Mouse (Mus musculus) heart, embryonic 13.5 days (tissue): ENCODE data around the gene Usp7. TPM values are rescaled to one million over a fixed set of nuclear protein-coding genes. Genes with fewer than 3 reads are reported as not detected.
"Not testable (repeated sequence)": the region's sequence is repeated elsewhere in the genome, so short reads cannot be mapped to it uniquely, and the experiment has no call there.

Source experiments
- ATAC-seq: fragments of 200-750 bp; cut with Nextera tagmentation; 2 replicates; pipeline ENCODE4 v1.8.0; 2017; ENCODE audit warnings: moderate TSS enrichment; ENCODE audit not compliant: insufficient number of reproducible peaks, low FRiP score, low TSS enrichment; ENCODE audit errors: extremely low read depth
- H3K27ac ChIP-seq: fragments of 300-500 bp; sonication (generic); replicated peaks from 2 replicates; pipeline ENCODE4 v1.5.1; 2015; ENCODE audit warnings: moderate library complexity, mild to moderate bottlenecking, inconsistent platforms
- H3K27me3 ChIP-seq: fragments of 300-500 bp; sonication (generic); replicated peaks from 2 replicates; pipeline ENCODE4 v1.6.1; 2015; ENCODE audit warnings: mild to moderate bottlenecking, inconsistent platforms
- H3K36me3 ChIP-seq: fragments of 300-500 bp; sonication (generic); 2 replicates; pipeline ENCODE4 v1.6.1; 2015; ENCODE audit warnings: mild to moderate bottlenecking, inconsistent platforms
- H3K4me1 ChIP-seq: fragments of 300-500 bp; sonication (generic); 2 replicates; pipeline ENCODE4 v1.6.1; 2015; ENCODE audit warnings: inconsistent platforms
- H3K4me2 ChIP-seq: fragments of 300-500 bp; sonication (generic); 2 replicates; pipeline ENCODE4 v1.6.1; 2015; ENCODE audit warnings: inconsistent platforms, mild to moderate bottlenecking, moderate library complexity
- H3K4me3 ChIP-seq: fragments of 300-500 bp; sonication (generic); 2 replicates; pipeline ENCODE4 v1.5.1; 2015; ENCODE audit warnings: moderate library complexity, mild to moderate bottlenecking, inconsistent platforms
- H3K9ac ChIP-seq: fragments of 300-500 bp; sonication (generic); 2 replicates; pipeline ENCODE4 v1.6.1; 2015; ENCODE audit warnings: inconsistent platforms, mild to moderate bottlenecking, moderate library complexity
- H3K9me3 ChIP-seq: fragments of 300-500 bp; sonication (generic); 2 replicates; pipeline ENCODE4 v1.6.1; 2016; ENCODE audit warnings: inconsistent platforms
- WGBS: fragments of 180-500 bp; shearing (Covaris S2); methylation state at CpG from one replicate; pipeline ENCODE4 v1.1.7; 2015; ENCODE audit warnings: mixed read lengths; 5-methylcytosine and 5-hydroxymethylcytosine counted together
- polyA plus RNA-seq: library from polyadenylated mRNA; unstranded; fragments of >200 nt; fragmentation: Nextera tagmentation; extraction: Ambion mirVana; gene quantifications from 2 replicates; pipeline ENCODE4 v1.2.1, GENCODE M21; 2015

Gene Usp7
- polyA plus RNA-seq, 1 experiment from 2014 or later = 14.3 TPM

DNA sequence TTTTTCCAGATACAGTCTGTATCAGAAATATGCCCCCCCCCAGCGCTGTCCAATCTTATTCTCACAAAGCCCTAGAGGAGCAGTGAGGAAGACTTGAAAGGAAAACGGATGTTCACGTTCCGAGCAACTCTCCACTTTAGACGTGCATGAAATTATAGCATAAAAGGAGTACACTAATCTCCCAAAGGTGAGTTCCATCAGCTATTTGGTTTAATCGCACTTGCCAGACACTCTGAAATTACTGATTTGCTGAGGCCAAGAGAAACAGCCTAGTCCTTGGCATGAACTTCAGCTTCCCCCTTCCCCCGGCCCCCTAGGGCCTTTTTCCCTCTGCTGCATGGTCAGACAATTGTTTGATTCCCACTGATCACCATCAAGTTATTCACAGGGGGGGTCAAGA lies 55.4 kb downstream of the Usp7 start:
- no peaks in the 10 kb centered on the region for H3K36me3 ChIP-seq
- no peak overlapping the region for H3K27ac ChIP-seq
- ATAC-seq = no peak
- H3K4me2 ChIP-seq = peak overlapping the region; percentile 91
- 10% methylated on average over 7 of the region's 7 CpGs for WGBS
- peak overlapping the region; percentile 100 for H3K4me3 ChIP-seq
- peak overlapping the region; percentile 99 for H3K9ac ChIP-seq
- H3K4me1 ChIP-seq = peaks cover 50% of the 10 kb centered on the region
- no peaks in the 10 kb centered on the region for H3K9me3 ChIP-seq
- H3K27me3 ChIP-seq = no peaks in the 10 kb centered on the region

- Histone ChIP-seq H3K4me1 (peaks cover 58% of the 10 kb centered on the region), H3K36me3 (no peaks in the 10 kb centered on the region), H3K4me3 (peak overlapping the region; percentile 100), H3K27me3 (no peaks in the 10 kb centered on the region), H3K4me2 (peak overlapping the region; percentile 91), H3K27ac (no peak overlapping the region), H3K9ac (peak overlapping the region; percentile 99), H3K9me3 (no peaks in the 10 kb centered on the region)
- ATAC-seq = no peak
- 22% methylated on average over 8 of the region's 8 CpGs for WGBS
Observed at GRCm38 (mm10) chr16:8736032-8736431, 56.1 kb downstream of the Usp7 start.

- no peak overlapping the region for H3K27ac ChIP-seq
- H3K4me1 ChIP-seq = peaks cover 71% of the 10 kb centered on the region
- H3K36me3 ChIP-seq = no peaks in the 10 kb centered on the region
- 46% methylated on average over 4 of the region's 4 CpGs for WGBS
- no peaks in the 10 kb centered on the region for H3K9me3 ChIP-seq
- H3K9ac ChIP-seq = 0 out of 2 replicates have a peak overlapping the region, but pooled peaks have one; percentile 19
- no peak for ATAC-seq
- H3K27me3 ChIP-seq = no peaks in the 10 kb centered on the region
- H3K4me3 ChIP-seq = peak overlapping the region; percentile 14; the same call in 1 of the 2 replicates
- peak overlapping the region; percentile 91 for H3K4me2 ChIP-seq
Observed at GRCm38 (mm10) chr16:8734693-8735092, 57.4 kb downstream of the Usp7 start.

- H3K27me3 ChIP-seq = no peaks in the 10 kb centered on the region
- no peaks in the 10 kb centered on the region for H3K36me3 ChIP-seq
- H3K4me3 ChIP-seq = no peak overlapping the region
- H3K4me2 ChIP-seq = peak overlapping the region; percentile 91
- no peak overlapping the region for H3K9ac ChIP-seq
- H3K27ac ChIP-seq = no peak overlapping the region
- peaks cover 80% of the 10 kb centered on the region for H3K4me1 ChIP-seq
- no peaks in the 10 kb centered on the region for H3K9me3 ChIP-seq
- 88% methylated on average over 4 of the region's 4 CpGs for WGBS
- no peak for ATAC-seq
Observed at GRCm38 (mm10) chr16:8733624-8734023, 58.5 kb downstream of the Usp7 start.

DNA sequence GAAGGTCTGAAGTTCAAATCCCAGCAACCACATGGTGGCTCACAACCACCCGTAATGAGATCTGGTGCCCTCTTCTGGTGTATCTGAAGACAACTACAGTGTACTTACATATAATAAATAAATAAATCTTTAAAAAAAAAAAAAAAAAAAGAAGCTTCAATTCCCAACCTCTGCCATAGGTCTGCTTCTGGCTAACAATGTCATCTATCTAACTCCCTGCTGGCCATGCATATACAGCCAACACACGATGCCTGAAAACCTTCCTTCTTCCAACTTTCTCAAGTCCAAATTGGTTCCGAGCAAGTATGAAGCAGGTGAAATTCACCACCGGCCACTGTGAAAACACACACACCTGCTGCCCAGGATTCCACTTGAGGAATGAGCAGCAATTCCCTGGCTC lies 59.7 kb downstream of the Usp7 start:
- not testable (repeated sequence) for H3K36me3 ChIP-seq, H3K27ac ChIP-seq, H3K27me3 ChIP-seq, H3K4me3 ChIP-seq, ATAC-seq, H3K4me2 ChIP-seq, H3K9ac ChIP-seq, H3K9me3 ChIP-seq
- peaks cover 84% of the 10 kb centered on the region for H3K4me1 ChIP-seq
- 87% methylated on average over 3 of the region's 4 CpGs for WGBS

- Histone ChIP-seq H3K36me3 (no peaks in the 10 kb centered on the region), H3K4me2 (no peak overlapping the region), H3K9ac (no peak overlapping the region), H3K4me3 (no peak overlapping the region), H3K27ac (no peak overlapping the region), H3K4me1 (peaks cover 76% of the 10 kb centered on the region), H3K9me3 (no peaks in the 10 kb centered on the region), H3K27me3 (no peaks in the 10 kb centered on the region)
- no peak for ATAC-seq
- whole genome bisulfite sequencing = 84% methylated on average over 7 of the region's 7 CpGs
Observed at GRCm38 (mm10) chr16:8731630-8732029, 60.5 kb downstream of the Usp7 start.

GRCm38 (mm10) chr16:8728111-8728748 lies 63.9 kb downstream of the Usp7 start:
- Histone ChIP-seq H3K9ac (no peak overlapping the region), H3K4me1 (peaks cover 55% of the 10 kb centered on the region), H3K9me3 (no peaks in the 10 kb centered on the region), H3K4me2 (no peak overlapping the region), H3K27ac (no peak overlapping the region), H3K27me3 (no peaks in the 10 kb centered on the region), H3K36me3 (no peaks in the 10 kb centered on the region), H3K4me3 (no peak overlapping the region)
- no peak for ATAC-seq
- 85% methylated on average over 5 of the region's 5 CpGs for WGBS

GRCm38 (mm10) chr16:8725807-8726206 lies 66.3 kb downstream of the Usp7 start:
- no peak overlapping the region for H3K4me2 ChIP-seq
- H3K27me3 ChIP-seq = no peaks in the 10 kb centered on the region
- H3K4me1 ChIP-seq = peaks cover 54% of the 10 kb centered on the region
- whole genome bisulfite sequencing = 92% methylated on average over 2 of the region's 2 CpGs
- no peak overlapping the region for H3K9ac ChIP-seq
- H3K36me3 ChIP-seq = no peaks in the 10 kb centered on the region
- ATAC-seq = no peak
- H3K4me3 ChIP-seq = no peak overlapping the region
- no peaks in the 10 kb centered on the region for H3K9me3 ChIP-seq
- no peak overlapping the region for H3K27ac ChIP-seq

DNA sequence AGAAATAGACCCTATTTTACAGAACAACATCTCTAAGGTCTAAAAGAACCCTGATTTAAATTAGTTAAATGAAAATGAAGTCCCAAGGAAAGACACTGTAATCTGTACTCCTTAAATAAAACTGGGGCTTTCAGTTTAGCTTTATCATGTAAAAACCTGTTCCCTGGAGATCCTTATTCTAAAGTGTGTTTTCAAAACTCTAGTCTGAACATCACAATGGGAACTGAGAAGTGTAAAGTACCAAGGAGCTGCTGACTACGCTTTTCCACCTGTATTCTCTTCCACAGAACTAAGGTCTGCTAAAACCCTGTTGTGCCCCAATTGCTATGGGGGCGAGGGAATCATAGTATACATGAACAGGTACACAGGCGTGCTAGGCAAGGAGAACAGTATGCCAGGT lies 68.1 kb downstream of the Usp7 start:
- Histone ChIP-seq H3K4me1 (peaks cover 48% of the 10 kb centered on the region), H3K9me3 (no peaks in the 10 kb centered on the region), H3K4me3 (no peak overlapping the region), H3K27ac (no peak overlapping the region), H3K4me2 (no peak overlapping the region), H3K36me3 (no peaks in the 10 kb centered on the region), H3K27me3 (no peaks in the 10 kb centered on the region), H3K9ac (no peak overlapping the region)
- ATAC-seq = no peak
- 88% methylated on average over 3 of the region's 3 CpGs for WGBS

- WGBS = 91% methylated on average over 4 of the region's 4 CpGs
- H3K9ac ChIP-seq = no peak overlapping the region
- ATAC-seq = no peak
- H3K4me3 ChIP-seq = no peak overlapping the region
- H3K27me3 ChIP-seq = no peaks in the 10 kb centered on the region
- H3K27ac ChIP-seq = no peak overlapping the region
- no peak overlapping the region for H3K4me2 ChIP-seq
- no peaks in the 10 kb centered on the region for H3K9me3 ChIP-seq
- H3K4me1 ChIP-seq = peaks cover 52% of the 10 kb centered on the region
- H3K36me3 ChIP-seq = peaks cover 10% of the 10 kb centered on the region
Observed at GRCm38 (mm10) chr16:8720447-8720846, 71.7 kb downstream of the Usp7 start.

- Histone ChIP-seq H3K4me3 (no peak overlapping the region), H3K36me3 (peaks cover 37% of the 10 kb centered on the region), H3K4me1 (peaks cover 50% of the 10 kb centered on the region), H3K4me2 (no peak overlapping the region), H3K9me3 (no peaks in the 10 kb centered on the region), H3K9ac (no peak overlapping the region), H3K27me3 (no peaks in the 10 kb centered on the region), H3K27ac (no peak overlapping the region)
- no peak for ATAC-seq
- WGBS = 92% methylated on average over 10 of the region's 10 CpGs
Observed at GRCm38 (mm10) chr16:8717744-8718143, 74.4 kb downstream of the Usp7 start.

DNA sequence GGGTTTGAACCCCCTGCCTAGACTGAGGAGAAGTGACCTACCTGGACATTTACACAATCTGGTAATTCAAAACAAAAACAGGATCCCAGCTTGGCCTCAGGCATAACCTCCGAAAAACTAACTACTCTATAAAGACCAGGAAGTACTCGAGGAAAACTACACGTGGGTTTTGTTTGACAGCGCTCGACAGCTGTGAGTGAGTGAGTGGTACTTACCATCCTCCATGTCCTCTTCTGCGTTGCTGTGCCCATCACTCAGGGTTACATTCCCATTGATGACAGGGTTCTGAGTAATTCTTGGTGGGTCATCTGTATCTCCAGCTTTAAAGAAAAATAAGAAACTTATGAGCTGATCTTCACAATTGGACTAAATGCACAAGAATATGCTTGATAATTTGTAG lies 75.8 kb downstream of the Usp7 start:
- peaks cover 41% of the 10 kb centered on the region for H3K4me1 ChIP-seq
- WGBS = 65% methylated on average over 6 of the region's 6 CpGs
- H3K4me2 ChIP-seq = no peak overlapping the region
- no peak overlapping the region for H3K4me3 ChIP-seq
- H3K36me3 ChIP-seq = peaks cover 51% of the 10 kb centered on the region
- H3K27me3 ChIP-seq = no peaks in the 10 kb centered on the region
- no peak overlapping the region for H3K9ac ChIP-seq
- H3K9me3 ChIP-seq = no peaks in the 10 kb centered on the region
- no peak for ATAC-seq
- H3K27ac ChIP-seq = no peak overlapping the region
